Mouse (Mus musculus) heart, adult 2 months (tissue): ENCODE results near the gene Samd10.
A peak's percentile ranks its signal among the peaks of the same experiment; 100 is the strongest.

Experiments used
- CTCF ChIP-seq: fragments of 200-600 bp; IDR thresholded peaks from 2 replicates; pipeline ENCODE4 v1.8.1; 2022; ENCODE audit warnings: antibody characterized with exemption, mild to moderate bottlenecking, moderate library complexity
- EP300 ChIP-seq: fragments of 200-500 bp; IDR thresholded peaks from 2 replicates; pipeline ENCODE4 v1.6.1; 2011; ENCODE audit warnings: low read depth, low read length, control low read depth; ENCODE audit not compliant: insufficient read depth

- TF ChIP-seq EP300 = no peak
- TF ChIP-seq CTCF = 0 out of 2 replicates have a peak, but pooled peaks have one; percentile 7
Observed at GRCm38 (mm10) chr2:181597378-181598061, 1.5 kb downstream of the Samd10 start.
